Mouse (Mus musculus) CH12F3 (cell line): Measurements from ENCODE around the gene 1700001C19Rik.

Source experiments
- in situ Hi-C: fragments of 300-500 bp; cut with MboI; formaldehyde crosslinking; loops from 2 replicates; pipeline ENCODE4 v1.14.3; 2020; ENCODE audit warnings: low sequenced_read_pairs

The 1700001C19Rik gene

GRCm38 (mm10) chr17:47436907-47437547 is at the start of gene 1700001C19Rik:
Gene 1700001C19Rik, minus strand, starts transcription at chr17:47437376.
- in situ Hi-C loops = no loop called here

DNA sequence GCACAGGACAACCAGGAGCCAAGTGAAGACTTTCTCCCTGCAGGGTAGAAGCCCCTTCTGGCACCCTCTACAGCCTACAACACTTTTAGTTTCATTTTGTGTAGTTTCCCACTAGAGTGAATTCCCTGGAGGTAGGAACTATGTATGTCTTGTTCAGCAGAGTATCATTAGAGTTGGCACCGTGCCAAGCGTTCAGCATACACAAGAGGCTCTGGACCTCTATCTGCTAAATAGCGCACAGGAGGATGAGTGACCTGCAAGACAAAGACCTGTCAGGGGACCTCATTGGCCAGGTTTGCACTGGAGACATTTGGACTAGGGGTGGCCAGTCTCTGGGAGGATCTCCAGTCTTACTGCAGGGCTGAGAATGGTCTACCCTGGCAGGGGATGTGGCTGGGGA is 48.6 kb upstream of the 1700001C19Rik start:
- in situ Hi-C loops = loop anchor here (25.0 kb wide), 1 partner anchor 98 kb away; the partner anchor contains the start of gene Guca1b

DNA sequence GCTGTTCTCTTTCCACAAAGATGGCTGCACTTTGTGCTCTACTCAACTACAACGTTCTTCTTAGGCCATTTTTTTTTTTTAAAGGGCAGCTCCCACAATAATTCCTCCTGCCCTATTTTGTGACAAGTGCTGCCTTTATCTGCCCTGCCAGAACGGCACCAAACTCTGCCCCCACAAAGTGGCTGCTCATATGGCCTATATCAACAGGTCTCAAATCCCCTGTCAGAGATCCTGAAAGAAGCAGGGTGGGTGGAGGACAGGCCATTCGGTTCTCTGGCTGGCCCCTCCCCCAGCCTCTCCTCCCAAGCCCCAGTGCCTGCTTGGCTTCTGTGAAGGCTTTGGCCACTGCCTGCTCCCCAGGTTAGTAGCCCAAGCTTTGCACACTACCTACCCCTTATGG is 47.8 kb upstream of the 1700001C19Rik start:
- in situ Hi-C loops = loop anchor here (25.0 kb wide), 1 partner anchor 98 kb away; the partner anchor contains the start of gene Guca1b

DNA sequence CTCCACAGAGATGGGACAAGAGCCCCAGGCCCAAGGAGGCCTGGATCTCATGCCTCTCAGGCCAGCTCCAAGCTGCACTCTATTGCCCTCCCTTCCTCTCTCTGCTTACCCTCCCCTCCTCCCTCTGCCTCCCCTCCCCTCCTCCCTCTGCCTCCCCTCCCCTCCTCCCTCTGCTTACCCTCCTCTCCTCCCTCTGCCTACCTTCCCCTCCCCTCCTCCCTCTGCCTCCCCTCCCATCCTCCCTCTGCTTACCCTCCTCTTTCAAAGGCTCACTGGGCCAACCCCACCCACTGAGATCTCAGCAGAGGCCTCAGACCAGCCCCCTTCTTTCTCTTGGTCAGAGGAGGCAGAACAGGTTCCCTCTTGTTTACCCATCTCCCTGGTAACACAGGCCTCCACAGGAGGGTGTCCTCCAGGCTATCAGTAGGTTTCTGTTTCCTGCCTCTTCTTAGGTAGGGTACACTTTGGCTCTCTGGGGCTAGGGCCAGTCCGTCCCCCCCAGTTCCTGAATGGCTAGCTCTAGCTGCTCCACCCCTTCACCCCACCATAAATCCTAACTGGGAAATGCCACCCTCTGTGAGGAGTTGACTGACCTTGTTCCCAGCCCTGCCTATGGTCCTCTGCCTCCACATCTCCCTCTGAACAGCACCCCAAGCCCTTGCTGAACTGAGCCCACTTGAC is 47.2 kb upstream of the 1700001C19Rik start:
- in situ Hi-C loops = loop anchor here (25.0 kb wide), 1 partner anchor 97 kb away; the partner anchor contains the start of gene Guca1b

DNA sequence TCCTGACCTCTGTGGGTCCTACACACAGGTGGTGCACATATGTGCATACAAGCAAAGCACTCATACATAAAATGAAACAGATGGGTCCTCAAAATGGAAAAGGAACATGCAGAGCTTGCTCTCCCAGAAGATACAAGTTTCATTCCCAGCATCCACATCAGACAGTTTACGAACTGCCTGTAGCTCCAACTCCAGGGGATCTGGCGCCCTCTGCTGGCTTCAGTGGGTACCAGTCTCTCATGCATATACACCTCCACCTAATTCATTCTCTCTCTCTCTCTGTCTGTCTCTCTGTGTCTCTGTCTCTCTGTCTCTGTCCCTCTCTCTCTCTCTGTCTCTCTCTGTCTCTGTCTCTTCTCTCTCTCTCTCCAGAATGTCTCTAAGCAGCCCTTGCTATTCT is 45.2 kb upstream of the 1700001C19Rik start:
- in situ Hi-C loops = loop anchor here (25.0 kb wide), 1 partner anchor 95 kb away; the partner anchor contains the start of gene Guca1b

DNA sequence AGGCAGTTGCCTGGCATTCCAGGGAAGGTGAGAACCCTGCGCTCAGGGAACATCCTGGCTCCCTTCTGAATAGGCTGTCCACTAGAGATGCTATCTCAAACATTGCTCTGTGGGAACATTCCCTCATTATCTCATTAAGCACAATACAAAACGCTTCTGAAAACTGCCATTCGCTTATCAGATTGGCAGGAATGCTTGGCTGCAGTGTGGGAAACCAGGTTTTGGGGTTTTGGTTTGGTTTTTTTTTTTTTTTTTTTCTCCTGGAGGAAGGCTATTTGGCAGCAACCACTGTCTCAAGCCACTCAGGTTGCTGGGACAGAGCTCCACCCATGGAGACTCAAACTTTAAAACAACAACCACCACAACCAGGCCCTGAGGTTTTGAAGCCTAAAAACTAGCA is 42.7 kb upstream of the 1700001C19Rik start:
- in situ Hi-C loops = loop anchor here (25.0 kb wide), 1 partner anchor 93 kb away; the partner anchor contains the start of gene Guca1b

- in situ Hi-C loops = loop anchor here (25.0 kb wide), 1 partner anchor 88 kb away; the partner anchor contains the start of gene Guca1b
Measured at GRCm38 (mm10) chr17:47475714-47476113, 38.5 kb upstream of the 1700001C19Rik start.

DNA sequence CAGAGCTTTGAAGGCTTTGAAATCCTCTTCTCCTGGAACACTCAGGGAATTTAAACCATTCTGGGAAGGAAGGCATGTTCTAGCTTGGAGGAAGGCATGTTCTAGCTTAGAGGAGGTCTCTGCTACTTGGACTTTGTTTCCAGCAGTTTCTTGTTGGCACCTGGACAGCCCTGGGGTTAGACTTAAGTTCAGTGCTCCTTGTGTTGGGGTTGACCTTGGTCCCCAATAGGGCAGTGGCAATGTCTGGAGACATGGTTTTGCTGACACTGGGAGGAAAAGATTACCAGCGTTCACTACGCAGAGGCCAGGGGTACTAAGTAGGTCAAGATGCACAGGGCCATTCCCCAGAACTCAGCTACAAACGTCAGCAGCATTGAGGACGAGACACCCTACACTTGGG is 38.0 kb upstream of the 1700001C19Rik start:
- in situ Hi-C loops = loop anchor here (25.0 kb wide), 1 partner anchor 88 kb away; the partner anchor contains the start of gene Guca1b

DNA sequence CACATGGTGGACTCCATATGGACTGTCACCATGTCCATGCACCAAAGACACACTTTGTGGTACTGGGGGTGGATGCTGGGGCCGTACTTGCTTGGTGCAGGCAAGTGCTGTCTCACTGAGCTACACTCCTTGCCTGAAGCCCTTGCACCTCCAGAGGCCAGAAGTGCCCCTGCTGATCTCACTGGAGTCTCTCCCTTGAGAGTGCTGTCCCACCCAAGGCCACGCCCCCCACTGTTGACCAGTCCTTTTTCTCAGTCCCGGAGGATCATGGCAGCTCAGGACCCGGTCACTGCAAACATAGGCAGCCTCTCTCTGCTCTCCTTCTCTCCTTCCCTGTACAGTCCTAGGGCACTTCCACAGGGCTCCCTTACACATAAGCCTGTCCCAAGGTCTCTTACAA is 37.1 kb upstream of the 1700001C19Rik start:
- in situ Hi-C loops = no loop called here

- in situ Hi-C loops = no loop called here
Measured at GRCm38 (mm10) chr17:47473434-47473974, 36.3 kb upstream of the 1700001C19Rik start.

DNA sequence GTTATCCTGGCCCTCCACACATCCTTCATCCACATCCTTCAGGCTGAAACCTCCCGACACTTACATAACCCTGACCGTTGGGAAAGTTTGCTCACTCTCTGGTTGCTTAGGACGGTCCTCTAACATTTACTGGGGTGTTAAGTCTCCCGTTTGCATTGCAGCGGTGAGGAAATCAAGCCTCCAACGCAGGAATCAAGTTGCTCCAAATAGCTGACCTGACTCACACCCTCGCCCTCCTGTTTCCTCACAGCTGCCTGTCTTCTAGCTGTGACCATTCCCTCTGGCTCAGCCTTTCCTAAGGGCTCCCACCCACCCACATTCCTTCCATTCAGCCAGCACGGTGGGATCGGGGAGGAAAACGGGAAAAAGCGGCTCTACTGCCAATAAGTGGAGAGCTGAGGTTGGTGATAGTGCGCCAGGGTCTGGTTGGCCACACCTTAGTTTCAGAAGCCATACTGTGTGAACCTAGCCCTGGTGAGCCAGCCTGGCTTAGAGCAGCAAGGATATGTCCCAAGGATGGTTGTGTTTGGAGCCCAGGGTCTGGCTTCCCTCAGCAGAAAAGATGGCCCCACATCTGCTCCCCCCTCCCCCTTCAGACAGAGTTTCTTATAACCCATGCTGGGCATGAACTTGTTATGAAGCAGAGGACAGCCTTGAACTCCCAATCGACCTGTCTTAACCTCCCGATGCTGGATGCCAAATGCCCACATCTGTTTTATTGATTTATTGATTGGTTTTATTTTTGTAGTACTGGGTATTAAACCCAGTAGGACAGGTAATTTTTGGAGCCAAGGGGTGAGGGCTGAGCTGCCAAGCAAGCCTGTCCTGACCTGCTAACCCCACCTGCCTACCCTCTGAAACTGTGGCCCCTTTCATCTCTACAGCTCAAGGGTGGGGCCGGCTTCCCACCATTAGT is 35.5 kb upstream of the 1700001C19Rik start:
- in situ Hi-C loops = no loop called here

DNA sequence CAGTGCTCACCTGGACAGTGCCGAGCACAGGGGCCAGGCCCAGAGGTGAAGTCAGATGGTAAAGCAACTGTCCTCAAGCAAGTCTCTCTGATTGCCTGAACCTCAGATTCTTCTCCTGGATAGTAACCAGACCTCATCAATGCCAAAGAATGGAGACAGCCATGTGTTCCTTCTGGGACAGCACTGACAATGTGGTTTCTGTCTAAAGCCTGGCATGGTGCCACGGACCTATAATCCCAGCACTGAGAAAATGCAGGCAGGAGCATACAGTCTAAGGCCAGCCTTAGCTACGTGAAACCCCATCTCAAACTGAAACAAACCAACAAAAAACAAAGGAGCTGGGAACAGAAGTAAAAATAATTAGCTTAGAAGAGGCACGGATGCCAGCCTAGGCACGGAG is 33.5 kb upstream of the 1700001C19Rik start:
- in situ Hi-C loops = no loop called here

DNA sequence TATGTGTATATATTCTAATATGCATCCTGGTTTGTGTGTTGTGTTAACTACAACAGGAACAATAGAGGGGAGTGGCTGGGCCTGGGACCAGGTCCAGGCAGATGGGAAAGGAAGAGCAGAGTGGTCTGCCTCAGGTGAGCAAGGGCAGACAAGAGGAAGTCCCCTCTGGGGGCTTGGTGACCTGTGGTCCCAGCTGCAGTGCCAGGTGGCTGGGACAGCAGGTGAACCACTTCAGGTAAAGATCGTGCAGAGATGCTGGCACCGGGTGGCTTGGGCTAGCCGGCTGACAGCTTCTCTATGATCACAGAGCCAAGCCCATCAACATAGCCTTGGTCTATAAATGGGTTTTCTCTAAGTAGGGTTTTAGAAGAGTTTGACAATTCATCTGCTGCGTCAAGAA is 32.9 kb upstream of the 1700001C19Rik start:
- in situ Hi-C loops = no loop called here

DNA sequence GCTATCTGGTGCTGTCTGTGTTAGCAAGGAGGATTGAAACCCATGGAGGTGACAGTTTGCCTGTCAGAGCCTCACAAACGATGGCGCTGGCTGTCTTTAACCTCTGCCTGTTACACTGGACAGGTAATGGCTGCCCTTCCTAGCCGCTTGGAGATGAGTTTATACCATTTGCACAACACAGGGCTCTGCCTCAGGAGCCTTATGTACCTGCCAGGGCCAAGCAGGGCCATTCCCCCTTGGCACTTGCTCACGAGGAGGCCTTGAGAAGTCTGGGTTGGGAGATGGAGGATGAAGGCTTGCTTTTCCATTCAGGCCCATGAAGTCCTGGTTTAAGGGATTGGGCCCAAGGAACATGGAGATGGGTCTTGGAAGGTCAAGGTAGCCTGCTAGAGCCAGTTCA is 32.5 kb upstream of the 1700001C19Rik start:
- in situ Hi-C loops = no loop called here

GRCm38 (mm10) chr17:47468466-47468865 is 31.3 kb upstream of the 1700001C19Rik start:
- in situ Hi-C loops = no loop called here

DNA sequence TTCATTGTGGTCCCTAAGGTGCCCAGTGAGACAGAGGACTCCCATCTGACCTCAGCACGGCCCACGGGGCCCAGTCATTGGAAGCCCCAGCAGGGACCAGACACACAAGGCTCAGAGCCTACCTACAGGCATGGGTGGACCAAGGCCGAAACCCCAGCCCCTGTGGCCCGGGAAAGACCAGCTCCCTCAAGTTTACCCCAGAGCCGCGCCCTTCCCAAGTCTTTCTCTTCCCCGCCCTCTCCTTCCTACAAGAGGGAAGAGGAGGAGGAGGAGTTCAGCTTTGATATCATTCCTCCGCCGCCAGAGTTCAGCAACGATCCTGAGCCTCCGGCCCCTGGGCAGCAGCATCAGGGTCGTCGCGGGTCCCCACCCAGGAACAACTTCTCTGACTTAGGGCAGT is 30.9 kb upstream of the 1700001C19Rik start:
- in situ Hi-C loops = no loop called here

- in situ Hi-C loops = no loop called here
Measured at GRCm38 (mm10) chr17:47467659-47468058, 30.5 kb upstream of the 1700001C19Rik start.

- in situ Hi-C loops = no loop called here
Measured at GRCm38 (mm10) chr17:47466284-47466683, 29.1 kb upstream of the 1700001C19Rik start.

- in situ Hi-C loops = no loop called here
Measured at GRCm38 (mm10) chr17:47465016-47465415, 27.8 kb upstream of the 1700001C19Rik start.

- in situ Hi-C loops = no loop called here
Measured at GRCm38 (mm10) chr17:47464248-47464965, 27.2 kb upstream of the 1700001C19Rik start.
